Mouse (Mus musculus): ENCODE measurements around the gene Galr3. TPM values are rescaled to one million over a fixed set of nuclear protein-coding genes. Genes with fewer than 3 reads are reported as not detected.
"Not testable (repeated sequence)": the region's sequence is repeated elsewhere in the genome, so short reads cannot be mapped to it uniquely, and the experiment has no call there.

The Galr3 gene
- polyA plus RNA-seq, 1 experiment from 2014 or later = 0.17 TPM

- H3K9me3 ChIP-seq (replicated peaks) = no peaks in the 10 kb centered on the region
- peak overlapping the region; percentile 60 for H3K4me3 ChIP-seq (replicated peaks)
- WGBS = 5% methylated on average over 46 of the region's 46 CpGs
- H3K27me3 ChIP-seq (replicated peaks) = no peaks in the 10 kb centered on the region; the same call in 1 of the 2 replicates
- peak overlapping the region; percentile 85 for H3K9ac ChIP-seq (replicated peaks)
- peaks cover 57% of the 10 kb centered on the region for H3K4me1 ChIP-seq
- 0 out of 2 replicates have a peak, but pooled peaks have one; percentile 9 for ATAC-seq (ENCODE audit: low FRiP score)
- H3K4me2 ChIP-seq = peak overlapping the region; percentile 99
- H3K27ac ChIP-seq (replicated peaks) = peak overlapping the region; percentile 92
- H3K36me3 ChIP-seq = no peaks in the 10 kb centered on the region
Measured at GRCm38 (mm10) chr15:79027291-79028205, 14.1 kb upstream of the Galr3 start.

- Histone ChIP-seq H3K27ac (replicated peaks) (peak within 1 kb of the TSS; percentile 92), H3K9ac (replicated peaks) (peak within 1 kb of the TSS; percentile 85), H3K36me3 (no peaks in the 10 kb centered on the region), H3K9me3 (replicated peaks) (no peaks in the 10 kb centered on the region), H3K4me2 (peak within 1 kb of the TSS; percentile 99), H3K27me3 (replicated peaks) (no peaks in the 10 kb centered on the region; the same call in 1 of the 2 replicates), H3K4me1 (peaks cover 58% of the 10 kb centered on the region), H3K4me3 (replicated peaks) (peak within 1 kb of the TSS; percentile 60)
- peak; percentile 80 for ATAC-seq (ENCODE audit: low FRiP score)
- WGBS = 0% methylated on average over 53 of the region's 58 CpGs
Measured at GRCm38 (mm10) chr15:79028237-79028738, 13.4 kb upstream of the Galr3 start, which contains the start of gene H1f0. Gene H1f0, plus strand, starts transcription at chr15:79028450.

- H3K4me1 ChIP-seq = peaks cover 58% of the 10 kb centered on the region
Measured at GRCm38 (mm10) chr15:79028823-79029484, 12.7 kb upstream of the Galr3 start.

GRCm38 (mm10) chr15:79029519-79030241, 12.0 kb upstream of the Galr3 start:
- Histone ChIP-seq H3K9ac (replicated peaks) (peak overlapping the region; percentile 70), H3K4me2 (peak overlapping the region; percentile 99), H3K4me3 (replicated peaks) (peak overlapping the region; percentile 60), H3K27me3 (replicated peaks) (no peaks in the 10 kb centered on the region), H3K36me3 (no peaks in the 10 kb centered on the region), H3K9me3 (replicated peaks) (no peaks in the 10 kb centered on the region), H3K27ac (replicated peaks) (peak overlapping the region; percentile 69), H3K4me1 (peaks cover 58% of the 10 kb centered on the region)
- WGBS = 5% methylated on average over 11 of the region's 11 CpGs
- ATAC-seq (ENCODE audit: low FRiP score) = no peak

More at GRCm38 (mm10) chr15:79028823-79029484, 12.7 kb upstream of the Galr3 start:
- Histone ChIP-seq H3K9me3 (replicated peaks) (no peaks in the 10 kb centered on the region), H3K27me3 (replicated peaks) (no peaks in the 10 kb centered on the region; the same call in 1 of the 2 replicates), H3K4me2 (peak overlapping the region; percentile 99), H3K27ac (replicated peaks) (peak overlapping the region; percentile 92), H3K4me3 (replicated peaks) (peak overlapping the region; percentile 60), H3K9ac (replicated peaks) (peak overlapping the region; percentile 85), H3K36me3 (no peaks in the 10 kb centered on the region)
- 0 out of 2 replicates have a peak, but pooled peaks have one; percentile 1 for ATAC-seq (ENCODE audit: low FRiP score)
- WGBS = 21% methylated on average over 16 of the region's 16 CpGs

GRCm38 (mm10) chr15:79030551-79031435, 10.9 kb upstream of the Galr3 start:
- Histone ChIP-seq H3K4me1 (peaks cover 52% of the 10 kb centered on the region), H3K36me3 (no peaks in the 10 kb centered on the region), H3K9me3 (replicated peaks) (no peaks in the 10 kb centered on the region), H3K4me2 (peak overlapping the region; percentile 99), H3K4me3 (replicated peaks) (peak overlapping the region; percentile 60), H3K27ac (replicated peaks) (peak overlapping the region; percentile 69), H3K9ac (replicated peaks) (peak overlapping the region; percentile 70), H3K27me3 (replicated peaks) (no peaks in the 10 kb centered on the region)
- ATAC-seq (ENCODE audit: low FRiP score) = peak; percentile 81
- under 1% methylated on average over 52 of the region's 52 CpGs for WGBS

- not testable (repeated sequence) for ATAC-seq (ENCODE audit: low FRiP score); H3K9ac ChIP-seq (replicated peaks); H3K4me3 ChIP-seq (replicated peaks); H3K9me3 ChIP-seq (replicated peaks); H3K36me3 ChIP-seq; H3K27ac ChIP-seq (replicated peaks); H3K27me3 ChIP-seq (replicated peaks)
- H3K4me1 ChIP-seq = peaks cover 43% of the 10 kb centered on the region
- 0 out of 2 replicates have a peak overlapping the region, but pooled peaks have one; percentile 99 for H3K4me2 ChIP-seq
- 76% methylated on average over 5 of the region's 5 CpGs for whole genome bisulfite sequencing
Measured at GRCm38 (mm10) chr15:79031908-79032307, 9.8 kb upstream of the Galr3 start.

GRCm38 (mm10) chr15:79037913-79038328, 3.8 kb upstream of the Galr3 start:
- H3K4me2 ChIP-seq = no peak overlapping the region
- no peaks in the 10 kb centered on the region for H3K9me3 ChIP-seq (replicated peaks)
- ATAC-seq (ENCODE audit: low FRiP score) = no peak
- no peak overlapping the region for H3K4me3 ChIP-seq (replicated peaks)
- peaks cover 30% of the 10 kb centered on the region for H3K27me3 ChIP-seq (replicated peaks)
- peaks cover 40% of the 10 kb centered on the region for H3K4me1 ChIP-seq
- WGBS = 14% methylated on average over 14 of the region's 14 CpGs
- H3K9ac ChIP-seq (replicated peaks) = no peak overlapping the region
- H3K36me3 ChIP-seq = peaks cover 7% of the 10 kb centered on the region; the same call in 1 of the 2 replicates
- no peak overlapping the region for H3K27ac ChIP-seq (replicated peaks)

- peaks cover 30% of the 10 kb centered on the region for H3K27me3 ChIP-seq (replicated peaks)
- ATAC-seq (ENCODE audit: low FRiP score) = no peak
- no peaks in the 10 kb centered on the region for H3K9me3 ChIP-seq (replicated peaks)
- H3K4me3 ChIP-seq (replicated peaks) = no peak overlapping the region
- H3K9ac ChIP-seq (replicated peaks) = no peak overlapping the region
- peaks cover 7% of the 10 kb centered on the region; the same call in 1 of the 2 replicates for H3K36me3 ChIP-seq
- H3K4me1 ChIP-seq = peaks cover 44% of the 10 kb centered on the region
- WGBS = 54% methylated on average over 10 of the region's 10 CpGs
- H3K4me2 ChIP-seq = no peak overlapping the region
- no peak overlapping the region for H3K27ac ChIP-seq (replicated peaks)
Measured at GRCm38 (mm10) chr15:79038331-79038730, 3.4 kb upstream of the Galr3 start.

GRCm38 (mm10) chr15:79038853-79039252, 2.8 kb upstream of the Galr3 start:
- ATAC-seq (ENCODE audit: low FRiP score) = no peak
- Histone ChIP-seq H3K4me2 (no peak overlapping the region), H3K4me1 (peaks cover 46% of the 10 kb centered on the region), H3K4me3 (replicated peaks) (no peak overlapping the region), H3K9ac (replicated peaks) (no peak overlapping the region), H3K27ac (replicated peaks) (no peak overlapping the region), H3K27me3 (replicated peaks) (peaks cover 35% of the 10 kb centered on the region), H3K9me3 (replicated peaks) (no peaks in the 10 kb centered on the region), H3K36me3 (peaks cover 7% of the 10 kb centered on the region; the same call in 1 of the 2 replicates)
- 23% methylated on average over 7 of the region's 7 CpGs for WGBS
